Mouse (Mus musculus): ENCODE results near the gene Myo15b.

Myo15b gene

GRCm38 (mm10) chr11:115858354-115858753 lies at the start of gene Myo15b:
Myo15b (plus strand) TSS chr11:115858406.
- DNase-seq (ENCODE audit: inconsistent ontology term): no peak

- DNase-seq (ENCODE audit: inconsistent ontology term): no peak
These were observed 49.4 kb upstream of the Myo15b start for GRCm38 (mm10) chr11:115808696-115809310.

GRCm38 (mm10) chr11:115809311-115809781 lies 48.9 kb upstream of the Myo15b start:
- no peak for DNase-seq (ENCODE audit: inconsistent ontology term)

- DNase-seq (ENCODE audit: inconsistent ontology term): peak; percentile 55
These were observed 47.8 kb upstream of the Myo15b start for GRCm38 (mm10) chr11:115810377-115810776.

GRCm38 (mm10) chr11:115811381-115812093 lies 46.7 kb upstream of the Myo15b start:
- no peak for DNase-seq (ENCODE audit: inconsistent ontology term)

- no peak for DNase-seq (ENCODE audit: inconsistent ontology term)
These were observed 46.1 kb upstream of the Myo15b start for GRCm38 (mm10) chr11:115812095-115812494.

- peak; percentile 48 for DNase-seq (ENCODE audit: inconsistent ontology term)
These were observed 45.4 kb upstream of the Myo15b start for GRCm38 (mm10) chr11:115812533-115813420.

- peak; percentile 98 for DNase-seq (ENCODE audit: inconsistent ontology term)
These were observed 44.5 kb upstream of the Myo15b start, which contains the start of gene Caskin2 for GRCm38 (mm10) chr11:115813507-115814296. Caskin2 (minus strand) TSS chr11:115813639.

- DNase-seq (ENCODE audit: inconsistent ontology term): peak; percentile 85
These were observed 43.4 kb upstream of the Myo15b start, which contains the start of gene Tsen54 for GRCm38 (mm10) chr11:115814605-115815450. Tsen54 (plus strand) TSS chr11:115814724.

- no peak for DNase-seq (ENCODE audit: inconsistent ontology term)
These were observed 40.9 kb upstream of the Myo15b start for GRCm38 (mm10) chr11:115817331-115817730.

GRCm38 (mm10) chr11:115819915-115820623 lies 38.1 kb upstream of the Myo15b start:
- DNase-seq (ENCODE audit: inconsistent ontology term): no peak

- DNase-seq (ENCODE audit: inconsistent ontology term): peak; percentile 33
These were observed 37.2 kb upstream of the Myo15b start for GRCm38 (mm10) chr11:115821001-115821400.

GRCm38 (mm10) chr11:115823774-115824740 lies 34.1 kb upstream of the Myo15b start, which contains the start of gene Llgl2:
Llgl2 (plus strand) TSS chr11:115824049.
- DNase-seq (ENCODE audit: inconsistent ontology term): peak; percentile 94

GRCm38 (mm10) chr11:115824813-115825212 lies 33.4 kb upstream of the Myo15b start:
- DNase-seq (ENCODE audit: inconsistent ontology term): no peak

GRCm38 (mm10) chr11:115826487-115826886 lies 31.7 kb upstream of the Myo15b start:
- no peak for DNase-seq (ENCODE audit: inconsistent ontology term)

- DNase-seq (ENCODE audit: inconsistent ontology term): no peak
These were observed 30.6 kb upstream of the Myo15b start for GRCm38 (mm10) chr11:115827624-115828023.

- DNase-seq (ENCODE audit: inconsistent ontology term): no peak
These were observed 29.2 kb upstream of the Myo15b start for GRCm38 (mm10) chr11:115829036-115829435.
